In the genomic region with DNA sequence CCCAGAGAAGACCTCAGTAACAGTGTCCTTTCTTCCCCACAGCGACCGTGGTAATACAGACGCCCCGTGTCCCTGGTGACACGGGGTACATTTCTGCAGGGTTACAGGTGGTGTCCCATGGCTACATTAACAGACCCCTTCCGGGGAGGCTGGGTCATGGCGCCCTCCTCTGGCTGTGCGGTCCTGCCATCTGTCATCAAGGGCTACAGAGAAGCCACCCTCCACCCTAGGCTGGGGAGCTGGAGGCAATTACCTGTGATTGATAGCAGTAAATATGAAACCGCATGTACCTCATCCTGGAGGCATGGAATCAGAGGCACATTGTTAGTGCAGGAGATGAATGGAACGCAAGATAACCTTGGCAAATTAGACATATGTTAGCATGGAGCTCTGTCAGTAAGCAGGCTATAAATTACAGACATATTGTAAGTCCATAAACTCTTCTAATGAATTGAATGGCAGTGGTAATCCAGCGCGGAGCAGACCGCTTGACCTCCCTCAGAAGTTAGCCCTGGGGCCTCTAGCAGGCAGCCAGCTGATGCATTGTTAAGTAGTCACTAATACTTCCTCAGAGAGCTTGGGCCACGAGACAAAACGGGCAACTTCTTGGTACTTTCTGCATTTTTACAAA, we compare ENCODE assay signal across 17 mouse cellular contexts. TPM values are rescaled to one million over a fixed set of nuclear protein-coding genes. Genes with fewer than 3 reads are reported as not detected.
A peak's percentile ranks its signal among the peaks of the same experiment; 100 is the strongest.
DNase-seq lines count a peak whose midpoint lies in the region; ATAC-seq and TF ChIP-seq lines count a peak whose summit lies in the region.
"Had no signal": no experiment of that assay in that cellular context is flagged by ENCODE, and none has a peak within 500 bp of the region (broad histone marks: within the 10 kb centered on the region; RNA-seq: fewer than 3 reads in every experiment).

No protein-coding gene starts in this region.

- peak; percentile 17; the same call in 1 of the 2 replicates for ATAC-seq in neural tube, embryonic 14.5 days (ENCODE audit: low read depth)
- ATAC-seq in kidney, embryonic 14.5 days (ENCODE audit: low FRiP score, low TSS enrichment) = no peak

- peak; percentile 14; the same call in 1 of the 2 replicates for TF ChIP-seq CTCF in gastrocnemius, adult 2 months (IDR thresholded peaks at IDR 0.05)
- TF ChIP-seq CTCF in lung, adult 2 months (IDR thresholded peaks at IDR 0.05; ENCODE audit: insufficient read depth, low read length) = 0 out of 2 replicates have a peak, but pooled peaks have one; percentile 6

- H3K4me3 ChIP-seq in gastrocnemius, adult 2 months = no peak overlapping the region
- no peak overlapping the region for H3K4me3 ChIP-seq in lung, adult 2 months (replicated peaks; ENCODE audit: extremely low read depth, low read depth, low read length)
- no peak overlapping the region for H3K4me3 ChIP-seq in neural tube, embryonic 14.5 days (ENCODE audit: low read depth, low read length)
- H3K4me3 ChIP-seq in kidney, embryonic 14.5 days (ENCODE audit: low read length) = no peak overlapping the region
- H3K4me3 ChIP-seq: embryonic facial prominence, embryonic 15.5 days had no signal

- H3K4me1 ChIP-seq in lung, adult 2 months (ENCODE audit: control insufficient read depth, insufficient read depth, low read length) = no peaks in the 10 kb centered on the region
- H3K4me1 ChIP-seq in neural tube, embryonic 14.5 days (ENCODE audit: control insufficient read depth, insufficient read depth, low read length) = no peaks in the 10 kb centered on the region
- H3K4me1 ChIP-seq in kidney, embryonic 14.5 days (ENCODE audit: control insufficient read depth, insufficient read depth, low read length) = no peaks in the 10 kb centered on the region
- H3K4me1 ChIP-seq: embryonic facial prominence, embryonic 15.5 days had no signal

- no peak overlapping the region for H3K27ac ChIP-seq in gastrocnemius, adult 2 months
- no peak overlapping the region for H3K27ac ChIP-seq in neural tube, embryonic 14.5 days (ENCODE audit: low read depth, low read length)
- no peak overlapping the region for H3K27ac ChIP-seq in kidney, embryonic 14.5 days (ENCODE audit: low read depth, low read length)
- H3K27ac ChIP-seq: embryonic facial prominence, embryonic 15.5 days had no signal

- peaks cover 26% of the 10 kb centered on the region for H3K27me3 ChIP-seq in neural tube, embryonic 14.5 days (ENCODE audit: control insufficient read depth, insufficient read depth, low read length)
- H3K27me3 ChIP-seq in kidney, embryonic 14.5 days (ENCODE audit: control insufficient read depth, insufficient read depth, low read length) = peaks cover 3% of the 10 kb centered on the region; the same call in 1 of the 2 replicates

- no peak for DNase-seq in gastrocnemius, adult 2 months
- no peak for DNase-seq in gastrocnemius, postnatal 25 days
- no peak for DNase-seq in lung, adult 2 months
- no peak for DNase-seq in lung, adult 18-20 months
- DNase-seq in embryo, embryonic 9.5 days (ENCODE audit: extremely low spot score) = peak; percentile 25
- DNase-seq in left cerebral cortex, adult 8-10 months (ENCODE audit: low spot score in 2 of 2) = no peak
- DNase-seq: adrenal gland, postnatal 25 days; cerebellum, adult 11-12 months had no signal

- no peak for TF ChIP-seq POLR2A in lung, adult 2 months (IDR thresholded peaks at IDR 0.05; ENCODE audit: borderline replicate concordance, extremely low read depth, low read depth, low read length)

- no peaks in the 10 kb centered on the region for H3K9me3 ChIP-seq in neural tube, embryonic 14.5 days (ENCODE audit: control insufficient read depth, low read length)
- H3K9me3 ChIP-seq in kidney, embryonic 14.5 days (ENCODE audit: control insufficient read depth, low read length) = peaks cover 5% of the 10 kb centered on the region

- WGBS in lung, adult 2 months = 60% methylated on average over 15 of the region's 15 CpGs
- 17% methylated on average over 15 of the region's 15 CpGs for WGBS in neural tube, embryonic 14.5 days
- 42% methylated on average over 15 of the region's 15 CpGs for WGBS in kidney, embryonic 14.5 days

- intact Hi-C loops in gastrocnemius, adult 2 months (cut with DNase I) = no loop called here

- no peak overlapping the region for H3K4me2 ChIP-seq in neural tube, embryonic 14.5 days (ENCODE audit: low read depth, low read length)
- H3K4me2 ChIP-seq in kidney, embryonic 14.5 days (replicated peaks; ENCODE audit: low read depth, low read length) = no peak overlapping the region
- H3K4me2 ChIP-seq: embryonic facial prominence, embryonic 15.5 days had no signal

- H3K9ac ChIP-seq in neural tube, embryonic 14.5 days (replicated peaks; ENCODE audit: low read depth, low read length) = no peak overlapping the region
- no peak overlapping the region for H3K9ac ChIP-seq in kidney, embryonic 14.5 days (ENCODE audit: low read depth, low read length)
- H3K9ac ChIP-seq: embryonic facial prominence, embryonic 15.5 days had no signal

- H3K36me3 ChIP-seq in neural tube, embryonic 14.5 days (ENCODE audit: control insufficient read depth, insufficient read depth, low read length) = no peaks in the 10 kb centered on the region
- H3K36me3 ChIP-seq in kidney, embryonic 14.5 days (ENCODE audit: control insufficient read depth, insufficient read depth, low read length) = no peaks in the 10 kb centered on the region
- H3K36me3 ChIP-seq: embryonic facial prominence, embryonic 15.5 days had no signal

RNA-seq across cellular contexts. Expression of gene Spaca7, which starts 17.2 kb away (rescaled TPM):
- not detected for total RNA-seq in gastrocnemius, adult 2 months (2021)
- not detected for total RNA-seq in gastrocnemius, postnatal 25 days (2021)
- polyA plus RNA-seq in lung, adult 2 months (2012; rRNA removed) = not detected in 2 replicates
- polyA plus RNA-seq in neural tube, embryonic 14.5 days (2014; fragmentation: Nextera tagmentation; extraction: Ambion mirVana) = not detected in 2 replicates
- polyA plus RNA-seq in kidney, embryonic 14.5 days (2014; fragmentation: Nextera tagmentation; extraction: Ambion mirVana) = 0.69 and 0.97 TPM in 2 replicates
- not detected for total RNA-seq in left cerebral cortex, adult 8-10 months (2022)
- total RNA-seq: adrenal gland, postnatal 25 days; gastrocnemius, adult 18-20 months; layer of hippocampus, adult 18-20 months; liver, adult 2 months; megakaryocyte-erythroid progenitor cell, adult 5-6 weeks had no signal
- polyA plus RNA-seq: embryonic facial prominence, embryonic 15.5 days; heart, embryonic 16.5 days; liver, adult 2 months; urinary bladder, adult 2 months had no signal
